Mouse (Mus musculus): ENCODE measurements around the gene Cnksr1. TPM values are rescaled to one million over a fixed set of nuclear protein-coding genes. Genes with fewer than 3 reads are reported as not detected.

The Cnksr1 gene
- polyA plus RNA-seq, 1 experiment from 2014 or later: 0.33 TPM

DNA sequence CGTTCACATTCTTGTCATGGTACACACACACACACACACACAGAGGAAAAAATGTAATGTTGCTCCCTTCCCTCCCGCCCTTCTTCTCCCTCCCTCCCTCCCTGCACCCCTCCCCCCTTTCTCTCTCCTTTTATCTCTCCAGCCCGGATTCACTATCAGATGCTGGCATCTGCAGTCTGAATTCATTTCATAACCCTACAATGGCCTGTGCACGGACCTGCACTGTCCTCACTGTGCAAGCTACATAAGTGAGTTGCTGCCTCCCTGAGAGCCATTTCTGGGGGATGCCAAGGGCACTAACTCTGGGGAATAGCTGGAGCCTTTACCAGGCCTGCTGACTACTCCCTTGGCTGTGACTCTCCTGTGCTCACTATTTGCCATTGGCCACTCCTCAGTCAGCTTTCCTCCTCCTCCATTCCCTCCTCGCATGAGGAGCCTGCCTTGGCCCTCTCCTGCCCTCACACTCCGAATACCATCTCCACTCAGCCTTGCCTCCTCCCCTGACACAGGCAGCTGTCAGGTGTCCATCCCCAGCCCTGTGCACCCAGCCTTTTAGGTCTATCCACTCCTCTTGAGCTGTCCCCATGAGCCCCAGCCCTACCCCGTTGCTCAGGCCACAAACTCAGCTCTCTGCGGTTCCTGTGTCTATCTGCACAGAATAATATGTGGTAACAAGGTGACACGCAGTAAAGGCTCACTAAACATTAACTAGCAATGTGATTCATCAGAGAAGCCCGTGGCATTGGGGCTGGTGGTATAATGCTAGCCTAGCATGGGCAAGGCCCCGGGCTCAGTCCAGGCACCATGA, 15.2 kb downstream of the Cnksr1 start:
- no peak overlapping the region for H3K4me2 ChIP-seq (ENCODE audit: low read length)
- H3K4me3 ChIP-seq (replicated peaks; ENCODE audit: low read length): no peak overlapping the region
- WGBS: 69% methylated on average over 11 of the region's 11 CpGs
- H3K4me1 ChIP-seq (replicated peaks; ENCODE audit: control insufficient read depth, insufficient read depth, low read length): no peaks in the 10 kb centered on the region
- H3K27ac ChIP-seq (ENCODE audit: low read length): no peak overlapping the region
- ATAC-seq: no peak
- H3K9me3 ChIP-seq (ENCODE audit: control insufficient read depth, low read length): no peaks in the 10 kb centered on the region
- H3K27me3 ChIP-seq (replicated peaks; ENCODE audit: control insufficient read depth, insufficient read depth, low read length): no peaks in the 10 kb centered on the region
- no peak overlapping the region for H3K9ac ChIP-seq (replicated peaks; ENCODE audit: low read depth, low read length)
- H3K36me3 ChIP-seq (ENCODE audit: control insufficient read depth, insufficient read depth): no peaks in the 10 kb centered on the region

DNA sequence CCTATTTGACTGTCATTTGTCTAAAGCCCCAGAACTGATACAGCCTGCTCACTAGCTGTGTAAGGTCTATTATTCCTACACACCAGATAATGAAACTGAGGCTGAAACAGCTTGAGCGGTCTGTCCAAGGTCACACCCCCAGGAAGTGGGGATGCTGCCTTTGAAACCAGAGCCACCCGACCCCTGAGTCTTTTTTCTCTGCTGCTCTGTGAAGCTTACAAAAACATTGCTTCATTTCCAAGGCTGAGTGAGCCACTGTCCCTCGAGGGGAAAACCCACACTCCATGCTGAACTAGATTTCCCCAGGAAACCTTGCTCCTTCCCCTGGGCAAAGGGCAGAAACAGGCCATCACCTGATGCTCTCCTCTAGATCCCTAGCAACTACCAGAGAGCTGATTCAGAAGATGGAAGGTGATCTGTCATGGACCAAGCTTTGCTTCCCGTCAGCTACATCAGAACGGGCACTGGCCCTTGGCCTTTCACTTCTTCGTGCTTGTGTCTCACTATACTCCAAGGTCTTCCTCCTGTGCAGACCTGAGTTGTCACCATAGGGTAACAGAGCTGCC, 31.6 kb downstream of the Cnksr1 start:
- no peaks in the 10 kb centered on the region for H3K36me3 ChIP-seq (ENCODE audit: control insufficient read depth, insufficient read depth)
- no peaks in the 10 kb centered on the region for H3K9me3 ChIP-seq (ENCODE audit: control insufficient read depth, low read length)
- no peak overlapping the region for H3K4me2 ChIP-seq (ENCODE audit: low read length)
- no peaks in the 10 kb centered on the region for H3K4me1 ChIP-seq (replicated peaks; ENCODE audit: control insufficient read depth, insufficient read depth, low read length)
- no peaks in the 10 kb centered on the region for H3K27me3 ChIP-seq (replicated peaks; ENCODE audit: control insufficient read depth, insufficient read depth, low read length)
- 75% methylated on average over 6 of the region's 6 CpGs for WGBS
- H3K27ac ChIP-seq (ENCODE audit: low read length): no peak overlapping the region
- H3K9ac ChIP-seq (replicated peaks; ENCODE audit: low read depth, low read length): no peak overlapping the region
- no peak overlapping the region for H3K4me3 ChIP-seq (replicated peaks; ENCODE audit: low read length)
- ATAC-seq: no peak

- H3K4me2 ChIP-seq (ENCODE audit: low read length): no peak overlapping the region
- H3K36me3 ChIP-seq (ENCODE audit: control insufficient read depth, insufficient read depth): no peaks in the 10 kb centered on the region
- 89% methylated on average over 17 of the region's 17 CpGs for WGBS
- H3K4me1 ChIP-seq (replicated peaks; ENCODE audit: control insufficient read depth, insufficient read depth, low read length): no peaks in the 10 kb centered on the region
- no peak overlapping the region for H3K4me3 ChIP-seq (replicated peaks; ENCODE audit: low read length)
- no peaks in the 10 kb centered on the region for H3K27me3 ChIP-seq (replicated peaks; ENCODE audit: control insufficient read depth, insufficient read depth, low read length)
- H3K27ac ChIP-seq (ENCODE audit: low read length): no peak overlapping the region
- no peaks in the 10 kb centered on the region for H3K9me3 ChIP-seq (ENCODE audit: control insufficient read depth, low read length)
- ATAC-seq: no peak
- H3K9ac ChIP-seq (replicated peaks; ENCODE audit: low read depth, low read length): no peak overlapping the region
Measured at GRCm38 (mm10) chr4:134203340-134203896, 34.8 kb downstream of the Cnksr1 start.

DNA sequence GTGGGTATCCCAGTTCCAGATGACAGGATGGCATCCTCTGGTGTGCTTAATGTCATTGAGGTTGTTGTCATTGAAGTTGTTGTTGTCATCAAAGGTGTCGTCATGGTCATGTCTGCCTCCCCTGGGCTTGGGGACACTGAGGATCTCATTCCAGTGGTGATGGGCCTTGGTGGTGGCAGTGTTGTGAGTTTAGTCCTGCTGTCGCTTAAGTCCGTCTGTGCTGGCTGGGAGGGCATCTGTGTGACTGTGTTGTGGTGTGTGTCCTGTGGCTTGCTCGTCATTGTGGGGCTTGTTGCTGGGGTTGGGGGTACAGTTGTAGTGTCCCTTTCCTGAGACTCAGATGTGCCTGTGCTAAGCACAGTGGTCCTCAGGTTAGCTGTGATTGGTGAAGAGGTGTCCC, 35.3 kb downstream of the Cnksr1 start, which contains the start of gene Gm7534:
Gene Gm7534, minus strand, starts transcription at position 101 of the 400 bp plus-strand sequence.
- H3K27ac ChIP-seq (ENCODE audit: low read length): no peak within 1 kb of the TSS
- ATAC-seq: no peak
- no peaks in the 10 kb centered on the region for H3K9me3 ChIP-seq (ENCODE audit: control insufficient read depth, low read length)
- H3K36me3 ChIP-seq (ENCODE audit: control insufficient read depth, insufficient read depth): no peaks in the 10 kb centered on the region
- WGBS: 89% methylated on average over 4 of the region's 4 CpGs
- no peak within 1 kb of the TSS for H3K9ac ChIP-seq (replicated peaks; ENCODE audit: low read depth, low read length)
- no peak within 1 kb of the TSS for H3K4me2 ChIP-seq (ENCODE audit: low read length)
- H3K4me3 ChIP-seq (replicated peaks; ENCODE audit: low read length): no peak within 1 kb of the TSS
- H3K4me1 ChIP-seq (replicated peaks; ENCODE audit: control insufficient read depth, insufficient read depth, low read length): no peaks in the 10 kb centered on the region
- H3K27me3 ChIP-seq (replicated peaks; ENCODE audit: control insufficient read depth, insufficient read depth, low read length): no peaks in the 10 kb centered on the region

GRCm38 (mm10) chr4:134199371-134199770, 38.8 kb downstream of the Cnksr1 start:
- Histone ChIP-seq H3K9ac (replicated peaks; ENCODE audit: low read depth, low read length) (no peak overlapping the region), H3K27ac (ENCODE audit: low read length) (no peak overlapping the region), H3K4me3 (replicated peaks; ENCODE audit: low read length) (no peak overlapping the region), H3K4me2 (ENCODE audit: low read length) (no peak overlapping the region), H3K27me3 (replicated peaks; ENCODE audit: control insufficient read depth, insufficient read depth, low read length) (no peaks in the 10 kb centered on the region), H3K4me1 (replicated peaks; ENCODE audit: control insufficient read depth, insufficient read depth, low read length) (no peaks in the 10 kb centered on the region), H3K36me3 (ENCODE audit: control insufficient read depth, insufficient read depth) (no peaks in the 10 kb centered on the region), H3K9me3 (ENCODE audit: control insufficient read depth, low read length) (no peaks in the 10 kb centered on the region)
- no peak for ATAC-seq
- WGBS: 82% methylated on average over 2 of the region's 2 CpGs

GRCm38 (mm10) chr4:134186268-134186667, 51.9 kb downstream of the Cnksr1 start:
- no peaks in the 10 kb centered on the region for H3K36me3 ChIP-seq (ENCODE audit: control insufficient read depth, insufficient read depth)
- peak overlapping the region; percentile 73 for H3K9ac ChIP-seq (replicated peaks; ENCODE audit: low read depth, low read length)
- H3K27me3 ChIP-seq (replicated peaks; ENCODE audit: control insufficient read depth, insufficient read depth, low read length): no peaks in the 10 kb centered on the region
- WGBS: under 1% methylated on average over 22 of the region's 22 CpGs
- H3K27ac ChIP-seq (ENCODE audit: low read length): peak overlapping the region; percentile 77
- H3K4me2 ChIP-seq (ENCODE audit: low read length): peak overlapping the region; percentile 82
- H3K4me3 ChIP-seq (replicated peaks; ENCODE audit: low read length): peak overlapping the region; percentile 62
- no peaks in the 10 kb centered on the region for H3K9me3 ChIP-seq (ENCODE audit: control insufficient read depth, low read length)
- no peak; the same call in 1 of the 2 replicates for ATAC-seq
- peaks cover 14% of the 10 kb centered on the region for H3K4me1 ChIP-seq (replicated peaks; ENCODE audit: control insufficient read depth, insufficient read depth, low read length)

- peak overlapping the region; percentile 73; the same call in 1 of the 2 replicates for H3K9ac ChIP-seq (replicated peaks; ENCODE audit: low read depth, low read length)
- H3K27me3 ChIP-seq (replicated peaks; ENCODE audit: control insufficient read depth, insufficient read depth, low read length): no peaks in the 10 kb centered on the region
- peak overlapping the region; percentile 62 for H3K4me3 ChIP-seq (replicated peaks; ENCODE audit: low read length)
- H3K9me3 ChIP-seq (ENCODE audit: control insufficient read depth, low read length): no peaks in the 10 kb centered on the region
- peaks cover 14% of the 10 kb centered on the region for H3K4me1 ChIP-seq (replicated peaks; ENCODE audit: control insufficient read depth, insufficient read depth, low read length)
- H3K27ac ChIP-seq (ENCODE audit: low read length): no peak overlapping the region
- WGBS: 66% methylated on average over 3 of the region's 3 CpGs
- H3K36me3 ChIP-seq (ENCODE audit: control insufficient read depth, insufficient read depth): no peaks in the 10 kb centered on the region
- no peak for ATAC-seq
- H3K4me2 ChIP-seq (ENCODE audit: low read length): peak overlapping the region; percentile 82
Measured at GRCm38 (mm10) chr4:134185569-134185968, 52.6 kb downstream of the Cnksr1 start.

- Histone ChIP-seq H3K9ac (replicated peaks; ENCODE audit: low read depth, low read length) (no peak overlapping the region), H3K4me1 (replicated peaks; ENCODE audit: control insufficient read depth, insufficient read depth, low read length) (peaks cover 14% of the 10 kb centered on the region), H3K4me2 (ENCODE audit: low read length) (no peak overlapping the region), H3K27ac (ENCODE audit: low read length) (no peak overlapping the region), H3K27me3 (replicated peaks; ENCODE audit: control insufficient read depth, insufficient read depth, low read length) (no peaks in the 10 kb centered on the region), H3K36me3 (ENCODE audit: control insufficient read depth, insufficient read depth) (no peaks in the 10 kb centered on the region), H3K4me3 (replicated peaks; ENCODE audit: low read length) (no peak overlapping the region), H3K9me3 (ENCODE audit: control insufficient read depth, low read length) (no peaks in the 10 kb centered on the region)
- WGBS: 80% methylated on average over 3 of the region's 3 CpGs
- ATAC-seq: no peak
Measured at GRCm38 (mm10) chr4:134183711-134184110, 54.5 kb downstream of the Cnksr1 start.

GRCm38 (mm10) chr4:134181825-134182224, 56.4 kb downstream of the Cnksr1 start:
- H3K4me1 ChIP-seq (replicated peaks; ENCODE audit: control insufficient read depth, insufficient read depth, low read length): peaks cover 12% of the 10 kb centered on the region
- no peak overlapping the region for H3K9ac ChIP-seq (replicated peaks; ENCODE audit: low read depth, low read length)
- no peaks in the 10 kb centered on the region for H3K9me3 ChIP-seq (ENCODE audit: control insufficient read depth, low read length)
- no peaks in the 10 kb centered on the region for H3K27me3 ChIP-seq (replicated peaks; ENCODE audit: control insufficient read depth, insufficient read depth, low read length)
- H3K4me2 ChIP-seq (ENCODE audit: low read length): no peak overlapping the region
- H3K4me3 ChIP-seq (replicated peaks; ENCODE audit: low read length): no peak overlapping the region
- no peak for ATAC-seq
- no peaks in the 10 kb centered on the region for H3K36me3 ChIP-seq (ENCODE audit: control insufficient read depth, insufficient read depth)
- no peak overlapping the region for H3K27ac ChIP-seq (ENCODE audit: low read length)

All from forebrain, embryonic 16.5 days (tissue).